Mouse (Mus musculus) bone marrow macrophage, adult 2 months (primary cell): ENCODE data around the gene Tnks1bp1.

Experiments used
- CTCF ChIP-seq: IDR thresholded peaks from 2 replicates; pipeline ENCODE4 v1.5.1; 2012; ENCODE audit warnings: low read depth, mild to moderate bottlenecking, low read length, moderate library complexity
- POLR2A ChIP-seq: IDR thresholded peaks from 2 replicates; pipeline ENCODE4 v1.6.1; 2012; ENCODE audit warnings: mild to moderate bottlenecking, low read depth, low read length, borderline replicate concordance

GRCm38 (mm10) chr2:85088716-85089646 is 41.2 kb downstream of the Tnks1bp1 start:
- TF ChIP-seq CTCF (no peak), POLR2A (no peak)
